10 mouse cellular contexts compared by ENCODE assay signal in genomic region chr2:125249874-125250273, GRCm38 (mm10). TPM values are rescaled to one million over a fixed set of nuclear protein-coding genes. Genes with fewer than 3 reads are reported as not detected.
DNase-seq lines count a peak whose midpoint lies in the region; ATAC-seq and TF ChIP-seq lines count a peak whose summit lies in the region.
"Had no signal": no experiment of that assay in that cellular context is flagged by ENCODE, and none has a peak within 500 bp of the region (broad histone marks: within the 10 kb centered on the region; RNA-seq: fewer than 3 reads in every experiment).

No protein-coding gene starts in this region.

- H3K9me3 ChIP-seq in G1E (replicated peaks) = no peaks in the 10 kb centered on the region

- H3K4me1 ChIP-seq in G1E (ENCODE audit: insufficient read depth, low read depth, low read length) = peaks cover 51% of the 10 kb centered on the region

- no peak for ATAC-seq in G1E (ENCODE audit: extremely low read depth, insufficient number of reproducible peaks, low FRiP score, poor library complexity, severe bottlenecking)
- 0 out of 2 replicates have a peak, but pooled peaks have one; percentile 51 for ATAC-seq in erythroblast, adult 5-6 weeks (replicated peaks; ENCODE audit: low FRiP score, poor library complexity, severe bottlenecking)

- peaks cover 61% of the 10 kb centered on the region for H3K36me3 ChIP-seq in G1E (replicated peaks)

- H3K27me3 ChIP-seq in G1E (ENCODE audit: insufficient read depth, low read length) = no peaks in the 10 kb centered on the region

- peak; percentile 14; the same call in 1 of the 2 replicates for TF ChIP-seq CTCF in left cerebral cortex, adult 2 months (IDR thresholded peaks at IDR 0.05)
- TF ChIP-seq CTCF in G1E (IDR thresholded peaks at IDR 0.05; ENCODE audit: low read depth, low read length) = no peak

- no peak overlapping the region for H3K27ac ChIP-seq in left cerebral cortex, adult 2 months

- DNase-seq in left cerebral cortex, adult 2 months (ENCODE audit: extremely low spot score in 1 of 2, low spot score in 2 of 2) = no peak
- no peak for DNase-seq in left cerebral cortex, postnatal 14 days (ENCODE audit: low spot score in 2 of 2)
- DNase-seq in G1E (ENCODE audit: low spot score) = peak; percentile 26
- peak; percentile 45 for DNase-seq in naive thymus-derived CD4-positive, alpha-beta T cell, adult 2 months (ENCODE audit: low read depth)
- DNase-seq in urinary bladder, postnatal 25 days (ENCODE audit: low spot score) = no peak
- DNase-seq in left cerebral cortex, adult 11 months (ENCODE audit: low spot score) = no peak
- DNase-seq: adrenal gland, adult 8-10 months; lung, postnatal 10 days; thymus, postnatal 4 days had no signal

- no peak overlapping the region for H3K4me3 ChIP-seq in left cerebral cortex, adult 2 months
- H3K4me3 ChIP-seq in G1E (ENCODE audit: low read depth, low read length) = peak overlapping the region; percentile 89; the same call in 1 of the 2 replicates

- intact Hi-C loops in left cerebral cortex, adult 2 months (cut with DNase I) = no loop called here
- intact Hi-C loops in left cerebral cortex, postnatal 14 days (cut with DNase I) = no loop called here

RNA-seq across cellular contexts. Expression of gene Dut, which starts 2.9 kb away (rescaled TPM):
- total RNA-seq in left cerebral cortex, adult 2 months (2021) = 10 to 100 TPM; 23.7 to 26.7 TPM
- 10 to 100 TPM; 27.6 to 29.0 TPM for total RNA-seq in left cerebral cortex, postnatal 14 days (2021)
- 75.5 and 91.7 TPM in 2 replicates for total RNA-seq in G1E (2014; fragmentation: Nextera tagmentation)
- total RNA-seq in G1E (2017) = 161 and 165 TPM in 2 replicates
- 113 and 139 TPM in 2 replicates for polyA plus RNA-seq in G1E (2012)
- 37.2 and 67.4 TPM in 2 replicates for total RNA-seq in erythroblast, adult 5-6 weeks (2015; ENCODE audit: low replicate concordance)
- total RNA-seq in erythroblast, adult 5-6 weeks (2017; ENCODE audit: low replicate concordance) = 39.2 and 80.6 TPM in 2 replicates

Comparison
In these comparisons a context has a peak if more than half of its experiments do, and no peak if none do; other contexts are left out.
1. DNase-seq: peak in G1E (single experiment) and naive thymus-derived CD4-positive, alpha-beta T cell, adult 2 months (single experiment); none in left cerebral cortex, adult 2 months (0 of 2), left cerebral cortex, postnatal 14 days (0 of 2), urinary bladder, postnatal 25 days (single experiment) and left cerebral cortex, adult 11 months (single experiment).